Mouse (Mus musculus): ENCODE measurements around the gene Eps8l3.

DNA sequence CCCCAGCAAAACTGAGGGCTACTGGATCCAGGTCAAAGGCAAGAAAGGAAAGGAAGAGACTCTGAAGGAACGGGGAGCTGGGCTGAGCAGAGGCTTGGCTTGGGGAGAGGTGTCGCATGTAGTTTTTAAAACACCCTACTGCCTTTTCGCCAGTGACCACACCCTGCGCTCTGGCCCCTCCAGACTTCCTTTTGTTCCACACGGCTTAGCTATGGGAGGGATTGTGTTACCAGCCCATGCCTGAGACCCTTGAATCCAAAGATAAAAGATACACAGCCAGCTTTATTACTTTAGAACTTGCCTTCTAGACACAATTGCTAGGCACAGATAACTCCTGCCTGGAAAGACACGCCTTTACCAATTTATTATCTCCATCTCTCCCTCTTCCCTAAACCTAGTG, 28.9 kb downstream of the Eps8l3 start:
- TF ChIP-seq CTCF (IDR thresholded peaks at IDR 0.05; ENCODE audit: borderline replicate concordance, extremely low read depth, insufficient read depth, insufficient read length) (no peak), POLR2A (IDR thresholded peaks at IDR 0.05; ENCODE audit: borderline replicate concordance, extremely low read depth, insufficient read depth, insufficient read length, poor library complexity, severe bottlenecking) (no peak)
